Mouse (Mus musculus) stomach, postnatal 0 days (tissue): Measurements from ENCODE around the gene Rsbn1l. TPM values are rescaled to one million over a fixed set of nuclear protein-coding genes. Genes with fewer than 3 reads are reported as not detected.

Experiments
- ATAC-seq: fragments of 200-750 bp; cut with Nextera tagmentation; 2 replicates; pipeline ENCODE4 v1.8.0; 2017; ENCODE audit not compliant: low FRiP score, low TSS enrichment
- DNase-seq: peaks from one replicate; pipeline ENCODE4 v3.0.0-alpha.2; 2016; ENCODE audit warnings: low spot score
- H3K27ac ChIP-seq: fragments of 300-500 bp; sonication (generic); replicated peaks from 2 replicates; pipeline ENCODE4 v1.5.1; 2014; ENCODE audit warnings: mild to moderate bottlenecking, control low read depth
- H3K27me3 ChIP-seq: fragments of 300-500 bp; sonication (generic); 2 replicates; pipeline ENCODE4 v1.6.1; 2014; ENCODE audit warnings: low read length; ENCODE audit not compliant: control insufficient read depth, insufficient read depth
- H3K36me3 ChIP-seq: fragments of 300-500 bp; sonication (generic); 2 replicates; pipeline ENCODE4 v1.6.1; 2014; ENCODE audit warnings: low read length, mixed read lengths; ENCODE audit not compliant: control insufficient read depth, insufficient read depth
- H3K4me1 ChIP-seq: fragments of 300-500 bp; sonication (generic); replicated peaks from 2 replicates; pipeline ENCODE4 v1.6.1; 2014; ENCODE audit warnings: antibody characterized with exemption; ENCODE audit not compliant: control insufficient read depth, insufficient read depth
- H3K4me2 ChIP-seq: fragments of 300-500 bp; sonication (generic); replicated peaks from 2 replicates; pipeline ENCODE4 v1.6.1; 2014; ENCODE audit warnings: low read depth, mild to moderate bottlenecking, control low read depth, moderate library complexity
- H3K4me3 ChIP-seq: fragments of 300-500 bp; sonication (generic); 2 replicates; pipeline ENCODE4 v1.5.1; 2014; ENCODE audit warnings: low read depth, low read length, control low read depth
- H3K9ac ChIP-seq: fragments of 300-500 bp; sonication (generic); 2 replicates; pipeline ENCODE4 v1.6.1; 2014; ENCODE audit warnings: mild to moderate bottlenecking, low read length, control low read depth, mixed read lengths
- H3K9me3 ChIP-seq: fragments of 300-500 bp; sonication (generic); 2 replicates; pipeline ENCODE4 v1.6.1; 2016; ENCODE audit warnings: low read length; ENCODE audit not compliant: control insufficient read depth
- CTCF ChIP-seq: IDR thresholded peaks from 2 replicates; pipeline ENCODE4 v1.5.1; 2016; ENCODE audit warnings: antibody characterized with exemption, low read depth, mild to moderate bottlenecking, moderate library complexity
- EP300 ChIP-seq: optimal IDR thresholded peaks from 2 replicates; pipeline ENCODE3; 2016; ENCODE audit warnings: antibody characterized with exemption
- WGBS: fragments of 180-500 bp; shearing (Covaris S2); extraction: QIAGEN DNeasy Blood & Tissue Kit; methylation state at CpG from one replicate; pipeline ENCODE4 v1.1.7; 2014; 5-methylcytosine and 5-hydroxymethylcytosine counted together
- polyA plus RNA-seq: library from polyadenylated mRNA; unstranded; fragments of >200 nt; fragmentation: Nextera tagmentation; extraction: Ambion mirVana; gene quantifications from 2 replicates; pipeline ENCODE4 v1.2.1, GENCODE M21; 2015

Gene Rsbn1l
- polyA plus RNA-seq, 1 experiment from 2014 or later = 3.4 TPM

GRCm38 (mm10) chr5:20911741-20912140 is 44.5 kb downstream of the Rsbn1l start:
- H3K27me3 ChIP-seq = no peaks in the 10 kb centered on the region
- H3K36me3 ChIP-seq = no peaks in the 10 kb centered on the region
- H3K4me2 ChIP-seq = no peak overlapping the region
- H3K27ac ChIP-seq = no peak overlapping the region
- WGBS = 76% methylated on average over 2 of the region's 2 CpGs
- H3K9me3 ChIP-seq = no peaks in the 10 kb centered on the region
- H3K9ac ChIP-seq = no peak overlapping the region
- ATAC-seq = no peak
- H3K4me1 ChIP-seq = no peaks in the 10 kb centered on the region
- no peak for DNase-seq
- no peak overlapping the region for H3K4me3 ChIP-seq
- TF ChIP-seq CTCF = no peak
- TF ChIP-seq EP300 = no peak

- Histone ChIP-seq H3K9me3 (no peaks in the 10 kb centered on the region), H3K4me2 (no peak overlapping the region), H3K9ac (no peak overlapping the region), H3K27ac (no peak overlapping the region), H3K36me3 (no peaks in the 10 kb centered on the region), H3K4me1 (no peaks in the 10 kb centered on the region), H3K4me3 (no peak overlapping the region), H3K27me3 (no peaks in the 10 kb centered on the region)
- ATAC-seq (no peak), DNase-seq (no peak)
- 93% methylated on average over 7 of the region's 7 CpGs for WGBS
- TF ChIP-seq CTCF (no peak), EP300 (no peak)
These were observed 50.0 kb downstream of the Rsbn1l start for GRCm38 (mm10) chr5:20906191-20906590.

- no peaks in the 10 kb centered on the region for H3K9me3 ChIP-seq
- TF ChIP-seq EP300 (no peak), CTCF (no peak)
These were observed 50.8 kb downstream of the Rsbn1l start for GRCm38 (mm10) chr5:20905437-20905836.

GRCm38 (mm10) chr5:20904647-20905046 is 51.6 kb downstream of the Rsbn1l start:
- H3K4me2 ChIP-seq = no peak overlapping the region
- ATAC-seq (no peak), DNase-seq (no peak)
- TF ChIP-seq EP300 (no peak), CTCF (no peak)
- H3K36me3 ChIP-seq = no peaks in the 10 kb centered on the region
- no peaks in the 10 kb centered on the region for H3K27me3 ChIP-seq
- H3K27ac ChIP-seq = no peak overlapping the region
- H3K4me3 ChIP-seq = no peak overlapping the region
- WGBS = 94% methylated on average over 2 of the region's 2 CpGs
- no peak overlapping the region for H3K9ac ChIP-seq
- no peaks in the 10 kb centered on the region for H3K9me3 ChIP-seq
- H3K4me1 ChIP-seq = no peaks in the 10 kb centered on the region

More at GRCm38 (mm10) chr5:20905437-20905836, 50.8 kb downstream of the Rsbn1l start:
- H3K36me3 ChIP-seq = no peaks in the 10 kb centered on the region
- H3K9ac ChIP-seq = no peak overlapping the region
- no peaks in the 10 kb centered on the region for H3K4me1 ChIP-seq
- H3K4me3 ChIP-seq = no peak overlapping the region
- ATAC-seq = no peak
- no peaks in the 10 kb centered on the region for H3K27me3 ChIP-seq
- WGBS = 75% methylated on average over 2 of the region's 2 CpGs
- no peak overlapping the region for H3K27ac ChIP-seq
- no peak overlapping the region for H3K4me2 ChIP-seq
- DNase-seq = no peak

- H3K9me3 ChIP-seq = no peaks in the 10 kb centered on the region
- WGBS = 82% methylated on average over 2 of the region's 2 CpGs
These were observed 58.6 kb downstream of the Rsbn1l start for GRCm38 (mm10) chr5:20897446-20898167.

GRCm38 (mm10) chr5:20884036-20884620 is 72.1 kb downstream of the Rsbn1l start:
- no peak for DNase-seq
- H3K9me3 ChIP-seq = no peaks in the 10 kb centered on the region
- no peaks in the 10 kb centered on the region for H3K4me1 ChIP-seq
- H3K4me3 ChIP-seq = no peak overlapping the region
- H3K27ac ChIP-seq = no peak overlapping the region
- no peak overlapping the region for H3K9ac ChIP-seq
- ATAC-seq = no peak
- TF ChIP-seq EP300 (no peak), CTCF (no peak)
- 65% methylated on average over 4 of the region's 4 CpGs for WGBS
- H3K36me3 ChIP-seq = no peaks in the 10 kb centered on the region
- no peak overlapping the region for H3K4me2 ChIP-seq
- H3K27me3 ChIP-seq = no peaks in the 10 kb centered on the region

More at GRCm38 (mm10) chr5:20897446-20898167, 58.6 kb downstream of the Rsbn1l start:
- Histone ChIP-seq H3K4me1 (no peaks in the 10 kb centered on the region), H3K4me2 (no peak overlapping the region), H3K4me3 (no peak overlapping the region), H3K36me3 (peaks cover 6% of the 10 kb centered on the region), H3K27ac (no peak overlapping the region), H3K9ac (no peak overlapping the region), H3K27me3 (no peaks in the 10 kb centered on the region)
- TF ChIP-seq CTCF (no peak), EP300 (no peak)
- DNase-seq = no peak
- ATAC-seq = peak; percentile 78
